ENCODE assay signal across 17 mouse cellular contexts in the genomic region with DNA sequence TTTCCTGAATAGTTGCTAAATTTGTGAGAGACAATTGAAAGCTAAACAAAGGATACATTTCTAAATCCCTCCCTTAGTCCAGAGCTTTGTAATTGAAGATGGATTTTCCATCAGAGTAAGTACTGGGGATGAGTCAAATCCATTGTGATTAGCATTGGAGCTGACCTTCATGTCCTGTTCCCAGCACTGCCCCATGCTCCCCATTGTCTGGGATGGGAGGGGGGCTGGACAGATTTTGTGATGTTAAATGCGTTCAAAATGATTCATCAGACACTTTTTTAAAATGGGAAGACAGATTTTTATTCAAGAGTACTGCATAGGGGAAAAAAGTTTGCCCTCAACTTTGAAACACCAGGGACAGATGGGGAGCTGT. TPM values are rescaled to one million over a fixed set of nuclear protein-coding genes. Genes with fewer than 3 reads are reported as not detected.
DNase-seq lines count a peak whose midpoint lies in the region; ATAC-seq lines count a peak whose summit lies in the region.
"Had no signal": no experiment of that assay in that cellular context is flagged by ENCODE, and none has a peak within 500 bp of the region (broad histone marks: within the 10 kb centered on the region; RNA-seq: fewer than 3 reads in every experiment).

No protein-coding gene starts in this region.

- no peaks in the 10 kb centered on the region for H3K27me3 ChIP-seq in heart, embryonic 15.5 days
- H3K27me3 ChIP-seq in embryonic facial prominence, embryonic 13.5 days = no peaks in the 10 kb centered on the region
- H3K27me3 ChIP-seq: limb, embryonic 15.5 days; megakaryocyte, embryonic 14.5 days had no signal

- H3K9me3 ChIP-seq in heart, embryonic 15.5 days (replicated peaks) = no peaks in the 10 kb centered on the region
- no peaks in the 10 kb centered on the region for H3K9me3 ChIP-seq in embryonic facial prominence, embryonic 13.5 days
- H3K9me3 ChIP-seq: G1E; limb, embryonic 15.5 days; megakaryocyte, embryonic 14.5 days had no signal

- ATAC-seq in heart, embryonic 15.5 days (replicated peaks; ENCODE audit: insufficient number of reproducible peaks, insufficient read depth, low FRiP score, low read depth) = no peak
- no peak for ATAC-seq in embryonic facial prominence, embryonic 13.5 days (ENCODE audit: insufficient number of reproducible peaks, insufficient read depth, low FRiP score, low TSS enrichment, low read depth)
- ATAC-seq in megakaryocyte, adult 5-6 weeks (ENCODE audit: poor library complexity, severe bottlenecking) = no peak
- ATAC-seq: hindbrain, postnatal 0 days had no signal

- peaks cover 63% of the 10 kb centered on the region for H3K4me1 ChIP-seq in heart, embryonic 15.5 days (replicated peaks)
- H3K4me1 ChIP-seq in embryonic facial prominence, embryonic 13.5 days = peaks cover 69% of the 10 kb centered on the region

- no peaks in the 10 kb centered on the region for H3K36me3 ChIP-seq in heart, embryonic 15.5 days
- H3K36me3 ChIP-seq in embryonic facial prominence, embryonic 13.5 days = no peaks in the 10 kb centered on the region
- H3K36me3 ChIP-seq: G1E; limb, embryonic 15.5 days had no signal

- no peak overlapping the region for H3K4me2 ChIP-seq in heart, embryonic 15.5 days
- H3K4me2 ChIP-seq in embryonic facial prominence, embryonic 13.5 days = no peak overlapping the region
- H3K4me2 ChIP-seq: limb, embryonic 15.5 days had no signal

- WGBS in heart, embryonic 15.5 days = 58% methylated on average over 1 of the region's 1 CpGs
- 56% methylated on average over 1 of the region's 1 CpGs for WGBS in embryonic facial prominence, embryonic 13.5 days

- H3K27ac ChIP-seq in heart, embryonic 15.5 days = peak overlapping the region; percentile 94
- H3K27ac ChIP-seq in embryonic facial prominence, embryonic 13.5 days = peak overlapping the region; percentile 22; the same call in 1 of the 2 replicates
- H3K27ac ChIP-seq: hindbrain, postnatal 0 days had no signal

- DNase-seq in adrenal gland, postnatal 36 days = peak; percentile 21 to 26
- DNase-seq in adrenal gland, postnatal 10 days = no peak
- DNase-seq in heart, adult 9 months (ENCODE audit: low spot score in 2 of 2) = no peak
- DNase-seq in 3T3-L1 (ENCODE audit: low read depth, low spot score) = peak; percentile 32
- no peak for DNase-seq in urinary bladder, adult 2 months (ENCODE audit: low spot score)
- DNase-seq: cerebellum, adult 11 months; gastrocnemius, postnatal 36 days; kidney, adult 8-10 months; lung, adult 2 months; thymus, postnatal 4 days had no signal

- H3K4me3 ChIP-seq in heart, embryonic 15.5 days = no peak overlapping the region
- H3K4me3 ChIP-seq in embryonic facial prominence, embryonic 13.5 days = no peak overlapping the region
- H3K4me3 ChIP-seq: limb, embryonic 15.5 days; megakaryocyte, embryonic 14.5 days had no signal

- H3K9ac ChIP-seq in heart, embryonic 15.5 days = no peak overlapping the region
- H3K9ac ChIP-seq in embryonic facial prominence, embryonic 13.5 days = no peak overlapping the region
- H3K9ac ChIP-seq: limb, embryonic 15.5 days had no signal

RNA-seq across cellular contexts. Expression of a gene that starts 16.2 kb away (rescaled TPM):
- total RNA-seq in adrenal gland, postnatal 36 days (2021) = 10 to 100 TPM; 46.6 to 59.1 TPM
- total RNA-seq in adrenal gland, postnatal 10 days (2021) = 10 to 100 TPM; 72.6 to 85.6 TPM
- polyA plus RNA-seq in heart, embryonic 15.5 days (2015; fragmentation: Nextera tagmentation; extraction: Ambion mirVana) = 92.1 and 115 TPM in 2 replicates
- 5.3 and 5.8 TPM in 2 replicates for polyA plus RNA-seq in embryonic facial prominence, embryonic 13.5 days (2015; fragmentation: Nextera tagmentation; extraction: Ambion mirVana)
- 0.23 and 0.38 TPM in 2 replicates for total RNA-seq in megakaryocyte, adult 5-6 weeks (2015)
- 0.16 TPM in 1 of 2 replicates, not detected in the other for total RNA-seq in megakaryocyte, adult 5-6 weeks (2017)
- polyA plus RNA-seq in urinary bladder, adult 2 months (2012; rRNA removed) = 3.4 and 4.1 TPM in 2 replicates

Comparison
In these comparisons a context has a peak if more than half of its experiments do, and no peak if none do; other contexts are left out.
1. DNase-seq: peak in adrenal gland, postnatal 36 days (2 of 2) and 3T3-L1 (single experiment); none in adrenal gland, postnatal 10 days (single experiment), heart, adult 9 months (0 of 2) and urinary bladder, adult 2 months (single experiment).
2. RNA of a gene that starts 16.2 kb away (total RNA-seq): 72.6 to 85.6 TPM in adrenal gland, postnatal 10 days and 46.6 to 59.1 TPM in adrenal gland, postnatal 36 days; 0.16 to 0.38 TPM in megakaryocyte, adult 5-6 weeks; every median in the first group is over 10 times any median in the second.